Mouse (Mus musculus): ENCODE measurements at regions not wholly inside any gene's neighbourhood (a gene's known extent, or its start where the extent isn't known, plus 50 kb on each side); places are given as distances from the start of the nearest gene placed in this dataset.

DNA sequence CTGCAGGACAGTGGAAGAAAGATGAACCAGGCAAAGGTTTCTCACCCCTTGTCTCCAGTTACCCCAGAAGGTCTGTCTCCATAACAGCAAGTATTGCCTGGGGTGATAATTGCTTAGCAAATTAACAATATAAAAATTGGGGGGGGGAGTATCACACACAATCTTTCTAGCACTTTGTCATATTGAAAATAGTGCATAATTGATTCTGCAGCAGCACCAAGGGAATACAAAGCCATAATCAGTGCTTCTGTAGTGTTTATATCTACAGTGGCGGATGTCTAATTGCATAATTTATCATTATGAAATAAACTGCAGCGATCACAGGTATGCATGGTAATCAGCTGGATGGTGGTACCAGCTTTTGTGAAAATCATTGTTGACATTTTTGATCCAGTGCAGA, 316.9 kb upstream of the Nmur2 start:
- H3K36me3 ChIP-seq (replicated peaks; ENCODE audit: insufficient read depth, low read length) = no peaks in the 10 kb centered on the region
- no peak overlapping the region for H3K9ac ChIP-seq (replicated peaks)
- DNase-seq (no peak), ATAC-seq (no peak)
- no peaks in the 10 kb centered on the region for H3K9me3 ChIP-seq (ENCODE audit: low read length)
- 70% methylated on average over 2 of the region's 2 CpGs for WGBS (ENCODE audit: insufficient replicate concordance)
- no peak overlapping the region for H3K27ac ChIP-seq (ENCODE audit: low read depth)
- H3K4me2 ChIP-seq (ENCODE audit: low read depth, low read length) = no peak overlapping the region
- H3K27me3 ChIP-seq (ENCODE audit: insufficient read depth, low read length) = no peaks in the 10 kb centered on the region
- TF ChIP-seq CTCF (IDR thresholded peaks at IDR 0.05; ENCODE audit: low read depth) (no peak), EP300 (IDR thresholded peaks at IDR 0.05; ENCODE audit: low read depth) (no peak)
- H3K4me3 ChIP-seq (ENCODE audit: low read depth, low read length) = no peak overlapping the region
- no peaks in the 10 kb centered on the region for H3K4me1 ChIP-seq (ENCODE audit: insufficient read depth)

DNA sequence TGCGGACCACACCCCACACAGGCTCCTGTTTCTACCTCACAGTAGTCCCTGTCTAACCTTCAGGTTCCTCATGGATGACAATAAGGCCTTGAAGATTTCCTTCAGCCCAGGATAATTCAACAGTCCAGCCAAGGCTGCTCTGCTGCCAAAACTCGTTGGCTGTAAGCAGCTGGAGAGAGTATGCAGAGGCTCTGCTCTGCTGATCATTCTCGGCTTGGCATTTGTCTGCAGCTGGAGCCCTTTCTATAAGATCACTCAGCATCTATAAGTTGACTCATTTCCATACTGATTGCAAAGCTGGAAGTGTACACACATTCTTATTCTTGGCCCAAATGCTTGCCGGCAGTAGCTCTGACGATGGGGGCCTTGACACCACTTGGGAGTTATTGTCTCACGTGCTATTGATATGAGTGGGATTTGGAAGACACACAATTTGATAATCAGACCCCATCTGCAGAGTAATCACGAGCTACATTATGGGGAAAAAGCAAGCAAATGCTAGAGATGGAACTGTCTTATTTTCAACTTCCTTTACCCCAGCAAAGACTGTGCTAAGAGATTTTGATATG, 311.1 kb upstream of the Nmur2 start:
- no peaks in the 10 kb centered on the region for H3K36me3 ChIP-seq (replicated peaks; ENCODE audit: insufficient read depth, low read length)
- H3K4me2 ChIP-seq (ENCODE audit: low read depth, low read length) = no peak overlapping the region
- WGBS (ENCODE audit: insufficient replicate concordance) = 61% methylated on average over 7 of the region's 7 CpGs
- no peak overlapping the region for H3K9ac ChIP-seq (replicated peaks)
- H3K27me3 ChIP-seq (ENCODE audit: insufficient read depth, low read length) = no peaks in the 10 kb centered on the region
- ATAC-seq (no peak), DNase-seq (no peak)
- TF ChIP-seq CTCF (IDR thresholded peaks at IDR 0.05; ENCODE audit: low read depth) (no peak), EP300 (IDR thresholded peaks at IDR 0.05; ENCODE audit: low read depth) (no peak)
- no peaks in the 10 kb centered on the region for H3K9me3 ChIP-seq (ENCODE audit: low read length)
- H3K4me1 ChIP-seq (ENCODE audit: insufficient read depth) = no peaks in the 10 kb centered on the region
- no peak overlapping the region for H3K27ac ChIP-seq (ENCODE audit: low read depth)
- H3K4me3 ChIP-seq (ENCODE audit: low read depth, low read length) = no peak overlapping the region

DNA sequence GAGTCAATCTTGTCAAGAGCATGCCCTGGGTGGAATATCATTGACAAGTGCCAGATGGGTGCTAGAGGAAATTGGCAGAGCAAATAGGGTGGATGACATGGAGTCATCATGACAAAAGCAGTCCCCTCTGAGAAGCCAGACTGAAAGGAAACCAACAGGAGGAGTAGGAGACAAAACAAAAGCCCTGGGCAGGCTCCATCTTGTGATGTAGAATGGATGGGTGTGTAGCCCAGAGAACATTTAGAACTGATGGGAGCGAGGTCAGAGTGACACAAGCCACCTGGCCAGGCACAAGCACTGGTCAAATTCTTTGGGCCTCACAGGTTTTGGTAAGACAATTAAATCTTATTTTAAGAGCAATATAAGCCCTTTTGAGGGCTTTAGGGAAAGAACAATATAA, 310.4 kb upstream of the Nmur2 start:
- Histone ChIP-seq H3K36me3 (replicated peaks; ENCODE audit: insufficient read depth, low read length) (no peaks in the 10 kb centered on the region), H3K27ac (ENCODE audit: low read depth) (no peak overlapping the region), H3K4me3 (ENCODE audit: low read depth, low read length) (no peak overlapping the region), H3K9me3 (ENCODE audit: low read length) (no peaks in the 10 kb centered on the region), H3K27me3 (ENCODE audit: insufficient read depth, low read length) (no peaks in the 10 kb centered on the region), H3K9ac (replicated peaks) (no peak overlapping the region), H3K4me2 (ENCODE audit: low read depth, low read length) (no peak overlapping the region), H3K4me1 (ENCODE audit: insufficient read depth) (no peaks in the 10 kb centered on the region)
- WGBS (ENCODE audit: insufficient replicate concordance) = 61% methylated on average over 1 of the region's 1 CpGs
- ATAC-seq (no peak), DNase-seq (no peak)
- TF ChIP-seq CTCF (IDR thresholded peaks at IDR 0.05; ENCODE audit: low read depth) (no peak), EP300 (IDR thresholded peaks at IDR 0.05; ENCODE audit: low read depth) (no peak)

DNA sequence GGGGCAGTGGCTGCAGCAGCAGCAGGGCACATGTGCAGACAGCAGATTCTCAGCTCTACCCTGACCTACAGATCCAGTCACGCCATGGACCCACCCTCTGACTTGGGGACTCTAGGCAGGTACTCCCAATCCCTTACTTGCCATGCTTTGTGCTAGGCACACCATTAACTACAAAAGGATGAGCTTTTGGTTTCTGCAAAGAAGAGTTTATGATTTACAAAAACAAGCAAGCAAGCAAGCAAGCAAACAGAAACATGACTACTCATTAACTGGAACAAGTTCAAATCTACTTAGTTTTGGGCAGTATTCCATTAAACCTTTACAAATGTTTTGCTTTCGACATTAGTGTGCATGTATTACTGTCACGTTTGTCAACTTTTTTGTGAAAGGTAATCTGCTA, 309.0 kb upstream of the Nmur2 start:
- H3K4me1 ChIP-seq (ENCODE audit: insufficient read depth) = no peaks in the 10 kb centered on the region
- no peaks in the 10 kb centered on the region for H3K36me3 ChIP-seq (replicated peaks; ENCODE audit: insufficient read depth, low read length)
- no peak overlapping the region for H3K4me3 ChIP-seq (ENCODE audit: low read depth, low read length)
- H3K9ac ChIP-seq (replicated peaks) = no peak overlapping the region
- 73% methylated on average over 3 of the region's 3 CpGs for WGBS (ENCODE audit: insufficient replicate concordance)
- TF ChIP-seq EP300 (IDR thresholded peaks at IDR 0.05; ENCODE audit: low read depth) = no peak
- TF ChIP-seq CTCF (IDR thresholded peaks at IDR 0.05; ENCODE audit: low read depth) = no peak
- no peak overlapping the region for H3K27ac ChIP-seq (ENCODE audit: low read depth)
- no peak for DNase-seq
- ATAC-seq = no peak
- no peaks in the 10 kb centered on the region for H3K27me3 ChIP-seq (ENCODE audit: insufficient read depth, low read length)
- no peak overlapping the region for H3K4me2 ChIP-seq (ENCODE audit: low read depth, low read length)
- H3K9me3 ChIP-seq (ENCODE audit: low read length) = no peaks in the 10 kb centered on the region

DNA sequence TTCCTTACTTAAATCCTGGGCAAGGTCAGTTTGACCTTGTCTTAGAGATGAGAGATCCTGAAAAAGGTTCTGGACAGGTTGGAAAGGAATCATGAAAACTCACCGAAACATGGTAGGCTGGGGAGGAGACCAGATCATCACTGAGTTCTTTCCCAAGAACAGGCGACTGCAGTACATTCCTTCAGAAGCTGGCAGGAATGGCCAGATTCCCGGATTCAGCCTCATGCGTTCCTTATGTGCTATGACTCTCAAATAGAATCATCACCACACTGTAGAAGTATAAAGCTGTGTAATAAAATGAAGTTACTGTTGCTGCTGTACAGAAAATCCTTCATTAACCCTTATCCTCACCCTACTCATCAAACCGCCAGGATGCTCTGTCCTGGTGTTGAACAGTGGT, 307.6 kb upstream of the Nmur2 start:
- Histone ChIP-seq H3K27ac (ENCODE audit: low read depth) (no peak overlapping the region), H3K9ac (replicated peaks) (no peak overlapping the region), H3K4me1 (ENCODE audit: insufficient read depth) (no peaks in the 10 kb centered on the region), H3K27me3 (ENCODE audit: insufficient read depth, low read length) (no peaks in the 10 kb centered on the region), H3K9me3 (ENCODE audit: low read length) (no peaks in the 10 kb centered on the region), H3K36me3 (replicated peaks; ENCODE audit: insufficient read depth, low read length) (no peaks in the 10 kb centered on the region), H3K4me2 (ENCODE audit: low read depth, low read length) (no peak overlapping the region), H3K4me3 (ENCODE audit: low read depth, low read length) (no peak overlapping the region)
- no peak for DNase-seq
- no peak for TF ChIP-seq EP300 (IDR thresholded peaks at IDR 0.05; ENCODE audit: low read depth)
- TF ChIP-seq CTCF (IDR thresholded peaks at IDR 0.05; ENCODE audit: low read depth) = no peak
- no peak for ATAC-seq
- WGBS (ENCODE audit: insufficient replicate concordance) = 82% methylated on average over 5 of the region's 5 CpGs

DNA sequence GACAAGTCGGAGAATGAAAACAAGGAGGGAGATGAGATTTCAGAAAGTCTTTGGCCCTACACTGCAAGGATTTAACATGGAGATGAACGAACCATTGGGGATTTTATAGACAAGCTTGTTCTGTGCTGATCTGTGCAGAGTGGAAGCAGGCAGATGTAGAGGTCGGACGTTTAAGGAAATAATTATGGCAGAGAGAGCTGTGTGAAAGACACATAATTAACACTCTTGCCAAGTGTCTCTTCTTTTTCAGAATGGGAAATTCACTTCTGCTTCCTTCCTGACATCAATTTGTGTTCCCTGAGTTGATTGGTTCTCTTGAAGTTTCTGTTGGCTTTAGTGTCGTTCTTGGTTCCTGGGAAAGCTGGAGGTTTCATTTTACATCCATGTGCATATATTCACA, 302.3 kb upstream of the Nmur2 start:
- Histone ChIP-seq H3K9me3 (ENCODE audit: low read length) (no peaks in the 10 kb centered on the region), H3K36me3 (replicated peaks; ENCODE audit: insufficient read depth, low read length) (no peaks in the 10 kb centered on the region), H3K9ac (replicated peaks) (no peak overlapping the region), H3K27me3 (ENCODE audit: insufficient read depth, low read length) (no peaks in the 10 kb centered on the region), H3K4me3 (ENCODE audit: low read depth, low read length) (no peak overlapping the region), H3K27ac (ENCODE audit: low read depth) (no peak overlapping the region), H3K4me2 (ENCODE audit: low read depth, low read length) (no peak overlapping the region), H3K4me1 (ENCODE audit: insufficient read depth) (no peaks in the 10 kb centered on the region)
- no peak for DNase-seq
- no peak for TF ChIP-seq CTCF (IDR thresholded peaks at IDR 0.05; ENCODE audit: low read depth)
- no peak for TF ChIP-seq EP300 (IDR thresholded peaks at IDR 0.05; ENCODE audit: low read depth)
- WGBS (ENCODE audit: insufficient replicate concordance) = 69% methylated on average over 5 of the region's 5 CpGs
- no peak for ATAC-seq

DNA sequence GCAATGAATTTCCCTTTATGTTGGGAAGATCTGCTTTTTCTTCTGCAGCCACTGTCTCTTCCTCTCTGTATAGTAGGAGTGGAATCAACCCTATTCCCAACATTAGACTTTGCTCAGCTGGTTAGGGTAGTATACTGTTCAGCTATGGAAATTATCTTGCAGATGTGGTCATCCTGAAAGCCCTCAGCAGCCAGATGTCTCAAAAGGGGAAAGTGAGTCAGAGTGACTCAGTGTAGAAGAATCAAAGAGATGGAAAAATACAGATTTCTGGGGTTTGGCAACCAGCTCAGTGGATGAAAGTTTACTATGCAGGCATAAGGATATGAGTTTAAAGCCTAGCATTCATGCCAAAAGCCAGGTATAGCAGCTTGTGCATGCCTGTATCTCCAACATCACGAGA, 300.9 kb upstream of the Nmur2 start:
- TF ChIP-seq CTCF (IDR thresholded peaks at IDR 0.05; ENCODE audit: low read depth) = no peak
- TF ChIP-seq EP300 (IDR thresholded peaks at IDR 0.05; ENCODE audit: low read depth) = no peak
- 56% methylated on average over 1 of the region's 1 CpGs for WGBS (ENCODE audit: insufficient replicate concordance)
- Histone ChIP-seq H3K4me2 (ENCODE audit: low read depth, low read length) (no peak overlapping the region), H3K4me1 (ENCODE audit: insufficient read depth) (no peaks in the 10 kb centered on the region), H3K4me3 (ENCODE audit: low read depth, low read length) (no peak overlapping the region), H3K36me3 (replicated peaks; ENCODE audit: insufficient read depth, low read length) (no peaks in the 10 kb centered on the region), H3K27ac (ENCODE audit: low read depth) (no peak overlapping the region), H3K27me3 (ENCODE audit: insufficient read depth, low read length) (no peaks in the 10 kb centered on the region), H3K9me3 (ENCODE audit: low read length) (no peaks in the 10 kb centered on the region), H3K9ac (replicated peaks) (no peak overlapping the region)
- ATAC-seq = no peak
- no peak for DNase-seq
